Mouse (Mus musculus) erythroblast, embryonic 14.5 days (primary cell): ENCODE results near the gene Snx5.

Experiments used
- GATA1 ChIP-seq: IDR thresholded peaks from 2 replicates; pipeline ENCODE4 v1.6.1; 2012; ENCODE audit warnings: low read length, inconsistent platforms, mixed read lengths
- TAL1 ChIP-seq: IDR thresholded peaks from 3 replicates; pipeline ENCODE4 v1.6.1; 2012; ENCODE audit warnings: low read length, inconsistent platforms, mixed read lengths

DNA sequence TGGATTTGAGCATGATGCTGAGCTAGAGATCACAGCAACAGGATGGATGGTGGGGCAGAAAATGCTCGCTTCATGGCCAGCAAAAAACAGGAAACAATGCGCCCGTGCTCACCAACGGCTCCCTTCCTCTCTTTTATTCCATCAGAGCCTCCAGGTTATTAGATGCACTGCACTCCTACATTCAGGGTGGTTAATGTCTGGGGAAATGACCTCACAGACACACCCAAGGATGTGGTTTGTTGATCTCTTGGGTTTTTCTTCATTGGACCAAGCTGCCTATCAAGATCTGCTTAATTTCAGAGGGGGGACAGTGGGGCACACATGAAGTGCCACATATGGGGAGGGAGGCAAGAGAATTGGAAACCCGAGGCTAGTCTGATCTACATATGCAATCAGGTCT, 39.6 kb downstream of the Snx5 start:
- TF ChIP-seq TAL1 (no peak), GATA1 (no peak)
